Mouse (Mus musculus): Measurements from ENCODE around the gene Zrsr1.

The Zrsr1 gene

DNA sequence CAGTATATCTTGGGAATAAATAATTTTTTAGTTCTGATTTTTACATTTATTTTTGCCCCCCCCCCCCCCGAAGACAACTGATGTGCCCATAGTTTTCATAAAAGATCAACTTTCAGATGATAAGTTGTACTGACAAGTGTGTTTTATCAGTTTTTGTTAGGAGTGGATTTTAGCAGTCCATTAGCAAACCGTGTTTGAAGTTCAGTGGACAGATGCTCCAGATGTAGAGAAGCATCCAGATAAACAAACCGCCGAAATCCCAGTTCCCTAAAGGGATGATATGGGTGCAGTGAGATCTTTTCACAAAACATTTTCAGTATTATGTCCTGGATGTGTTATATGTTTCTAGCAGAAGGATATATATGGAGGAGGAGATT is 37.0 kb downstream of the Zrsr1 start:
- no peak for DNase-seq (ENCODE audit: low spot score)

DNA sequence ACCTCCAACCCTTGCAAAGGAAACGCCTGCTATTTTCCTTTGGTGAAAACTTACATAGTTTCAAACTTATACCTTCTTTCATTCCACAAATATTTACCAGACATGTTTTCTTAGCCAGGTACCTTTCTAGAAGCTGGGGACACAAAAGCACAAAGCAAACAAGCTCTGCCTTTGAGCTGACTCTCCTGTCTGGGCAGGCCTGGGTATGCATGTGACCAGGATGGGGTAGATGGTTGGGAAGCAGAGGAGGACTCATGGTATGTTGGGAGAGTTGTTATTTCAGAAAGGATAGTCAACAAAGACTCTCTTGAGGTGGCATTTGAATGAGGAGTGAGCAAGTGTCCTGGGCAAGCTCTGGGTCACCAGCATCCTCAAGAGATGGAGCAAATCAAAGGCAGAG is 41.3 kb downstream of the Zrsr1 start:
- DNase-seq (ENCODE audit: low spot score) = no peak

DNA sequence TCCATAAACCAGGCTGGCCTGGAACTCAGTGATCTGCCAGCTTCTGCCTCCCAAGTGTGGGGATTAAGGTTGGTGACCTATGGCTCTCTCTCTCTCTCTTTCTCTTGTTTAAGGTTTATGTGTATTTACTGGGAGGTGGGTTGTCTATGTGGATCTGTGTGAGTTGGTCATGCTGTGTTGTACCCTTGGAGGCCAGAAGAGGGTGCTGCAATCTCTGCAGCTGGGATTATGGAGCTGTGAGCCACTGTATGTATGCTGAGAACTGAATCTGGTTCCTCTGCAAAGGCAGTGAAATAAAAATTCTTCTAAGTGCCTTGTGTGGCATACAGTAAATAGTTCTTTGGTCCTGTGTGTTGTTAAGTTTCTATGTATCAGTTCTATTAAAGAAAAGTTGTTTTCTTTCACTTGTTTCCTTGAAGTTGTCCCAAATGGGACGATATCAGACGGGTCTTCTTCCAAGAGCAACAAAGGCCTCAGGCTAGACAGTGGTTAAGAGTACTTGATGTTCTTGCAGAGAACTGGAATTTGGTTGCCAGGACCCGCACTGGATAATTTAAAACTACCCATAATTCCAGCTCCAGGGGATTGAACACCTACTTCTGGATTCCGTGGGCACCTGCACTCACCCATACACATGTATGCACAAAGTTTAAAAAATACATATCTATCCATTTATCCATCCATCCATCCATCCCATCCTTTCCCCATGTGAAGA is 41.9 kb downstream of the Zrsr1 start:
- no peak for DNase-seq (ENCODE audit: low spot score)

DNA sequence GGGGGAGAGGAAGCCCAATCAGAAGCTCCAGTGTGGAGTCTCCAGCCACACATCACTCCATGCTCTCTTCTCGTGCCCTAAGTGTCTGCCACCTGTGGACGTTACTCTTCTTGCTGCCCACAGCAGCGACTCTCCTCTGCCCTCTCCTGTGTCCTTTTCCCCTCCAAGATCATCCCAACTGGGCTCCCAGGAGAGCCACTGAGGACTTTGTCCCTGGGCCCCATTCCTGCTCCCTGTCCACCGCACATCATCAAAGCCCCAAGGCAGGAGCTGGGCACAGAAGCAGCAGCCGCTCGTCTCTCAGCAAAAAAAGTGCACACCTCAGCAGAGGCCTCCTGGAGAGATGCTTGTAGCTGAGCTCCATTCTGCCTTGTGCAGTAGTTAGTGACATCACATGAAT is 43.2 kb downstream of the Zrsr1 start:
- no peak for DNase-seq (ENCODE audit: low spot score)

DNA sequence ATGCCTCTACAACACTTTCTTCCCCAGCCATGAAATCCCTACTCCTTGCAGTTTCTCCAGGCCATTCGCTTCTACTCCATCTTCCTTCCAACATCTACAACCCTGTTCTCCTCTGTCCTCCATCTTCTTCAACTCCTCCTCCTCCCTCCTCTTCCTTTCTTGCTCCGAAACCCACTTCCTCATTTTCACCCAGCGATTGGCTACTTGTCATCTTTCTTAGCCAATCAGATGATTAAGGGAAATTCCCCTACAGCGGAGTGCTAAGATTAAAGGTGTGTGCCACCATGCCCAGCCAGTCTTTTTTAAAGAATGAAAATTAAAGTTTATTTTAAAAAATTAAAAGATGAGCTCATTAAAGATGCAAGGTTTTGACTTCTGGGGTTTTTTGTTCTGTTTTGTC is 46.1 kb downstream of the Zrsr1 start:
- DNase-seq (ENCODE audit: low spot score) = no peak

DNA sequence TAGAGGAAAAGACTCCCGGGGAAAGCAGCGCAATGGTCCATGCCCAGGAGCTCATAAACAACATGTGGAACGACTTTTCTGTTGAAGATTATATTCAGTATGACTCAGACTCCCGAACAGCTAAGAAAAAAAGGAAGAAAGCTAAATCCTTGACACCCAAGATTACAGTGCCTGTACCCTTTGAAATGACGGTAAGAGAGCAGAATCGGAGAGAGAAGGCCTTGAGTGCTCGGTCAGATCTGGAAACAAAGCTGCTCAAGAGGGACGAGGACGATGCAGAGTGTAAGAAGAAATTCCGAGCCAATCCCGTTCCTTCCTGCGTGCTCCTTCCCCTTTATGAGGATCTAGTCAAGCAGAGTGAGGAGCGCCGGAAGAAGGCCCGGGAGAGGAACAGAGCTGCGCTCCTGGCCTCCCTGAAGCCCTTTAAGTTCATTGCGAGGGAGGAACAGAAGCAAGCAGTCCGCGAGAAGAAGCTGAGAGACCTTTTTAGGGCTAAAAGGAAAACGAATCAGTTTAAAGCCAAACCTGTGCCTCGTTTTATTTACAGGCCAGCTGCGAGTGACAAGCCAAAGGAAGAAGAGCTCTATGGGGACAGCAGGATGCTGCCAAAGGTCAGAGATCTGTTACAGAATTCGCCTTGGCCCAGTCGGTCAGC is 48.4 kb downstream of the Zrsr1 start:
- DNase-seq (ENCODE audit: low spot score) = no peak

DNA sequence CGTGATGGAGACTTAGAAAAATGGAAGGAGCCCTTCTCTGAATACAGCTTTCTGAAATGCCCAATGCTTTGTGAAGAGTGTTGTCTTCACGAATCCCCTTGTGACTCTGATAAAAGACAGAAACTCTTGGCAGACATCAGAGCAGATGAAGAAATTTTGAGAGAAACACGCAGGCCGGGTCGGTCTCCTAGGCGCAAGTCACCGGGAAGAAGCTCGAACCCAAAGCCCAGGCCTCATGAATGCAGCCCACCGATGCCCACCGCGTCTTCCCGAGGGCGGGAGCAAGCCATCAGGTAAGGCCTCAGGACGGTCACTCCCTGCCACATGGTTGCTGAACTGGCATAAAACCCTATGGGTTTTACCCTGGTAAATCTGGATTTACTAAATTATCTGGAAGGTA is 49.0 kb downstream of the Zrsr1 start:
- no peak for DNase-seq (ENCODE audit: low spot score)

DNA sequence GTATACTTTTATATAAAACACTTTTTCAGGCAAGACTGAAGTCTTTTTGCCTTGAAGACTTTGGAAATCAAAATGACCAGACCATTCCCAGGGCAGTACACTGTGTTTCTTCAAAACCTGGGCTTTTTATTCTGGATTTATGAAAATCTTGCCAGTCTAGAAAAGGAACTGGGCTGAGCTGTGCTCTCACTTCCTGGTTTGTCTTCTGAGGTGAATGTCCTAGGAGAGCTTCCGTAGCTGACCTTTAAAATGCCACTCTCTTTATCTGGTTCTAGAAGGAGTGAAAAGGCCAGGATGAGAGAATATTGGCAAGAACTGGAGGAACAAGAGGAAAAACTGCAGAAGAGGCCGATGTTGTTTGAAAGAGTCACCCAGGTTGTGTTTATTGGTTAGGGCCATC is 51.4 kb downstream of the Zrsr1 start:
- DNase-seq (ENCODE audit: low spot score) = no peak

DNA sequence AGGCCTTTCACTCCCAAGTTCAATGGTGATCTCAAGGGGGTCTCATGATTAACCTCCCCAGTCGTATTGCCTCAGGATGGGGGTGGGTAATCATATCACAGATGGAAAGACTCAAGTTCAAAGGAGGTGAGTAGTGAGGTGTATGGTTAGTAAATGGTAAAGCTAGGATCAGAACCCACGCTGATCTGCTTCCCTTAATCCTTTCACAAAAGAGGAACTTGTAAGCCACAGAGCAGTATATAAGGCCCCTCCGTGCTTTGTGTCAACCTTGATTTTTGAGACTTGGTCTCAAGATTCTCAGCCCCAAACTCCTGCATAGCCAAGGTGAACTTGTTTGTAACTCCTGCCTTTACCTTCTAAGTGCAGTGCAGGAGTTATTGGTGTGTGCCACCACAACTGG is 52.4 kb downstream of the Zrsr1 start:
- no peak for DNase-seq (ENCODE audit: low spot score)

Data from yolk sac, embryonic 10.5 days (tissue).